Mouse (Mus musculus) frontal cortex, postnatal 25 days (tissue): ENCODE data around the gene Ftsj3.

Experiments used
- DNase-seq, 2 experiments: peaks; one replicate each; pipeline ENCODE4 v3.0.0; 2022; ENCODE audit warnings: low spot score in 2 of 2

Gene Ftsj3

GRCm38 (mm10) chr11:106255685-106256451, at the start of gene Ftsj3, which contains the start of gene Psmc5:
TSS of gene Ftsj3 (minus strand) at chr11:106256079.
TSS of gene Psmc5 (plus strand) at chr11:106256154.
- DNase-seq: peak; percentile 97 to 98

GRCm38 (mm10) chr11:106305348-106306064, 49.6 kb upstream of the Ftsj3 start:
- DNase-seq: no peak

- DNase-seq: peak in 1 of 2 experiments; percentile 32
Observed at GRCm38 (mm10) chr11:106302634-106303033, 46.8 kb upstream of the Ftsj3 start.

GRCm38 (mm10) chr11:106301765-106302164, 45.9 kb upstream of the Ftsj3 start, which contains the start of gene Gh:
TSS of gene Gh (minus strand) at chr11:106301865.
- no peak for DNase-seq

- DNase-seq: no peak
Observed at GRCm38 (mm10) chr11:106291861-106292260, 36.0 kb upstream of the Ftsj3 start.

- DNase-seq: no peak
Observed at GRCm38 (mm10) chr11:106290376-106290775, 34.5 kb upstream of the Ftsj3 start.

- no peak for DNase-seq
Observed at GRCm38 (mm10) chr11:106289369-106289768, 33.5 kb upstream of the Ftsj3 start.

- DNase-seq: no peak
Observed at GRCm38 (mm10) chr11:106286987-106287386, 31.1 kb upstream of the Ftsj3 start.

- no peak for DNase-seq
Observed at GRCm38 (mm10) chr11:106286206-106286605, 30.3 kb upstream of the Ftsj3 start.

- DNase-seq: no peak
Observed at GRCm38 (mm10) chr11:106284126-106284525, 28.2 kb upstream of the Ftsj3 start.

GRCm38 (mm10) chr11:106283371-106283770, 27.5 kb upstream of the Ftsj3 start:
- DNase-seq: no peak

- no peak for DNase-seq
Observed at GRCm38 (mm10) chr11:106282452-106282851, 26.6 kb upstream of the Ftsj3 start.

- peak; percentile 91 to 95 for DNase-seq
Observed at GRCm38 (mm10) chr11:106276454-106276853, 20.6 kb upstream of the Ftsj3 start, which contains the start of gene Tcam1. TSS of gene Tcam1 (plus strand) at chr11:106276672.

- DNase-seq: no peak
Observed at GRCm38 (mm10) chr11:106274971-106275411, 19.1 kb upstream of the Ftsj3 start.

GRCm38 (mm10) chr11:106274374-106274773, 18.5 kb upstream of the Ftsj3 start:
- no peak for DNase-seq

- DNase-seq: no peak
Observed at GRCm38 (mm10) chr11:106273811-106274210, 17.9 kb upstream of the Ftsj3 start.

- DNase-seq: no peak
Observed at GRCm38 (mm10) chr11:106273311-106273684, 17.4 kb upstream of the Ftsj3 start.

- DNase-seq: peak; percentile 95 to 98
Observed at GRCm38 (mm10) chr11:106272644-106273310, 16.9 kb upstream of the Ftsj3 start, which contains the start of gene Smarcd2. TSS of gene Smarcd2 (minus strand) at chr11:106272972.

GRCm38 (mm10) chr11:106271794-106272643, 16.1 kb upstream of the Ftsj3 start:
- DNase-seq: no peak

- DNase-seq: no peak
Observed at GRCm38 (mm10) chr11:106271131-106271793, 15.4 kb upstream of the Ftsj3 start.

- DNase-seq: no peak
Observed at GRCm38 (mm10) chr11:106269060-106269431, 13.2 kb upstream of the Ftsj3 start.
